Mouse (Mus musculus): ENCODE results near the gene Etnk2. TPM values are rescaled to one million over a fixed set of nuclear protein-coding genes. Genes with fewer than 3 reads are reported as not detected.

Etnk2 gene
- 8.3 TPM for polyA plus RNA-seq (2015; fragmentation: Illumina TruSeq; extraction: RNeasy Lipid Tissue Mini Kit (QIAGEN cat#74804); ENCODE audit: low read depth, low replicate concordance)

GRCm38 (mm10) chr1:133363276-133364021 is at the start of gene Etnk2:
TSS of gene Etnk2 (plus strand) at chr1:133363572.

GRCm38 (mm10) chr1:133321267-133321925 is 42.0 kb upstream of the Etnk2 start, which contains the start of gene Kiss1:
TSS of gene Kiss1 (plus strand) at chr1:133321875.

DNA sequence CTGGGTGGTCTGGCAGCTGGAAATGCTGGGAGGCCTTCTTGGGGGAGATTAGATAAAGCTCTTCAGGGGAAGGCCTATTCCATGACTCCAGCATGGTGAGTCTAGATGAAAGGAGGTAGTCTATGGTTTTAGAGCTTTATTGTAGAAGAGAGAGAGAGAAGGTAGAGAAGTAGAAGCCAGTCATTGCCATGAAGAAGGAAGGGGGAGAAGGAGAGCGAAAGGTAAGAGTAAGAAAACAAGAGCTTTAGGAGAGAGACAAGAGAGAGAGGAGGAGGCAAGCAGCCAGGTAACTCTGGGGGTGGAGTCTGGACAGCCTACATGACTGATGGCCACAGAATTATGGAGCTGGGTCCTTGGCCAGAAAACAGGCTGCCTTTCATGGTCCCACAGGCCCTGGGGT is 13.2 kb upstream of the Etnk2 start, which contains the start of gene Ren1:
Gene Ren1, plus strand, starts transcription at position 301 of the 400 bp plus-strand sequence.

DNA sequence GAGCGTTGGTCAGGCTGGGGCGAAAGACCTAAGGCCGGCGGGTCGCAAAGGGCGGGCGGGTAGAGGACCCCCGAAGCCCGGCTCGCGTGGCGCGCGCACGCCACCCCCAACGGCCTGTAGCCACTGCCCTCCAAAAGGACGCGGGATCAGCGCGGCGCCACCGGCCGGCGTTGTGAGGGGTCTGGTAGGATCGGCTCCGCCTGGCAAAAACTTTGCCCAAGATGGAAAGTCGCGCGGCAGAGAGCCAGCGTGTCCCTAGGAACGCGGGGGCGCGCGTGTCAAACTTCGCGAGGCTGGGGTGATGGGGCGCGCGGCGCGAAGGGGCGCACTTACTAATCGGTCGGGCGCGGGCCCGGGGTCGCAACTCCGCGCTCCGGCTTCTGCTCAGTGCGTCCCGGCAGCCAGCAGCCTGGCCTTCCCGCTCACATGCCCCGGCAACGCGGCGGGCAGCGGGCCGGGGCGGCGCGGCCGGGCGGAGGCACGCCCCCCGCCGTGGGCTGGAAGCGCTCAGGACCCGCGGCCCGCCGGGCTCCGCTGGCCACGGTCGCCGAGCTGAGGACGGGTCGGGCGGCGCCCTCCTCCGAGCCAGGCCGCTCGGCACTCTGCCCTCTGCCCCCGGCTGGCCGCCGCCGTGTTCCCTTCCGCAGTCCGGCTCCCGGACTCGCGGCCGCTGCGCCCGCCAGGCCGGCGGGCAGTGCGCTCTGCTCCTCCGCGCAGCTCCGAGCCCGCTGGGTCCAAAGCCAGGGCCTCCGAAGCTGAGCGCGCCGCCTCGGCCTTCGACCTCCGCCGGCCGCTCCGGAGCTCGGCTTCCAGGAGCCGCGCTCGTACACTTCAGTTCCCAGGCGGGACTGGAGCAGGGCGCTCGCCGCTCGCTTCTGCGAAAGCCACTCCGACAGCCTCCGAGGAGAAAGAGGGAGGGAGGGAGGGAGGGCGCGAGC is 60.4 kb downstream of the Etnk2 start, which contains the start of gene Sox13:
Gene Sox13, minus strand, starts transcription at position 835 of the 938 bp plus-strand sequence.

Other genes with a start within 250 kb of the Etnk2 start
- gene Ppp1r15b, start 232.4 kb upstream of the Etnk2 start, polyA plus RNA-seq (2015; fragmentation: Illumina TruSeq; extraction: RNeasy Lipid Tissue Mini Kit (QIAGEN cat#74804); ENCODE audit: low read depth, low replicate concordance), result 30.4 TPM
- 48.0 TPM for gene Plekha6, start 199.4 kb upstream of the Etnk2 start, polyA plus RNA-seq (2015; fragmentation: Illumina TruSeq; extraction: RNeasy Lipid Tissue Mini Kit (QIAGEN cat#74804); ENCODE audit: low read depth, low replicate concordance)
- gene Golt1a, start 53.8 kb upstream of the Etnk2 start, polyA plus RNA-seq (2015; fragmentation: Illumina TruSeq; extraction: RNeasy Lipid Tissue Mini Kit (QIAGEN cat#74804); ENCODE audit: low read depth, low replicate concordance), result 0.34 TPM
- gene Kiss1, start 41.7 kb upstream of the Etnk2 start, polyA plus RNA-seq (2015; fragmentation: Illumina TruSeq; extraction: RNeasy Lipid Tissue Mini Kit (QIAGEN cat#74804); ENCODE audit: low read depth, low replicate concordance), result not detected
- gene Ren1, start 13.1 kb upstream of the Etnk2 start, polyA plus RNA-seq (2015; fragmentation: Illumina TruSeq; extraction: RNeasy Lipid Tissue Mini Kit (QIAGEN cat#74804); ENCODE audit: low read depth, low replicate concordance), result not detected
- gene Sox13, start 60.8 kb downstream of the Etnk2 start, polyA plus RNA-seq (2015; fragmentation: Illumina TruSeq; extraction: RNeasy Lipid Tissue Mini Kit (QIAGEN cat#74804); ENCODE audit: low read depth, low replicate concordance), result 7.4 TPM
- 156 TPM for gene Snrpe, start 246.7 kb downstream of the Etnk2 start, polyA plus RNA-seq (2015; fragmentation: Illumina TruSeq; extraction: RNeasy Lipid Tissue Mini Kit (QIAGEN cat#74804); ENCODE audit: low read depth, low replicate concordance)